ENCODE assay signal across 8 mouse cellular contexts in genomic region chr10:24493936-24494335, GRCm38 (mm10).
DNase-seq lines count a peak whose midpoint lies in the region; ATAC-seq and TF ChIP-seq lines count a peak whose summit lies in the region.

No protein-coding gene starts in this region.

- no peaks in the 10 kb centered on the region for H3K9me3 ChIP-seq in intestine, embryonic 14.5 days (ENCODE audit: control insufficient read depth, low read length)
- no peaks in the 10 kb centered on the region for H3K9me3 ChIP-seq in intestine, postnatal 0 days (ENCODE audit: control insufficient read depth)
- no peaks in the 10 kb centered on the region for H3K9me3 ChIP-seq in kidney, embryonic 14.5 days (ENCODE audit: control insufficient read depth, low read length)

- H3K4me1 ChIP-seq in intestine, embryonic 14.5 days (replicated peaks; ENCODE audit: control insufficient read depth, insufficient read depth, low read length): peaks cover 11% of the 10 kb centered on the region
- no peaks in the 10 kb centered on the region for H3K4me1 ChIP-seq in intestine, postnatal 0 days (replicated peaks; ENCODE audit: control insufficient read depth, insufficient read depth, low read length)
- no peaks in the 10 kb centered on the region for H3K4me1 ChIP-seq in kidney, embryonic 14.5 days (ENCODE audit: control insufficient read depth, insufficient read depth, low read length)

- peak overlapping the region; percentile 17 for H3K27ac ChIP-seq in intestine, embryonic 14.5 days (ENCODE audit: low read depth)
- H3K27ac ChIP-seq in intestine, postnatal 0 days (ENCODE audit: low read depth, low read length): no peak overlapping the region
- H3K27ac ChIP-seq in kidney, embryonic 14.5 days (ENCODE audit: low read depth, low read length): peak overlapping the region; percentile 49; the same call in 1 of the 2 replicates

- H3K9ac ChIP-seq in intestine, embryonic 14.5 days (ENCODE audit: low read length): no peak overlapping the region
- no peak overlapping the region for H3K9ac ChIP-seq in intestine, postnatal 0 days (ENCODE audit: low read depth, low read length)
- H3K9ac ChIP-seq in kidney, embryonic 14.5 days (ENCODE audit: low read depth, low read length): no peak overlapping the region

- no peak for ATAC-seq in intestine, embryonic 14.5 days (replicated peaks; ENCODE audit: low FRiP score, low TSS enrichment, low read depth)
- no peak for ATAC-seq in intestine, postnatal 0 days
- ATAC-seq in kidney, embryonic 14.5 days (ENCODE audit: low FRiP score, low TSS enrichment): no peak
- ATAC-seq in megakaryocyte progenitor cell, adult 5-6 weeks (replicated peaks; ENCODE audit: poor library complexity): peak; percentile 69

- TF ChIP-seq CTCF in intestine, postnatal 0 days (IDR thresholded peaks at IDR 0.05; ENCODE audit: low read depth): no peak

- no peaks in the 10 kb centered on the region for H3K36me3 ChIP-seq in intestine, embryonic 14.5 days (ENCODE audit: control insufficient read depth, insufficient read depth, low read length)
- no peaks in the 10 kb centered on the region for H3K36me3 ChIP-seq in intestine, postnatal 0 days (ENCODE audit: control insufficient read depth, insufficient read depth)
- no peaks in the 10 kb centered on the region for H3K36me3 ChIP-seq in kidney, embryonic 14.5 days (ENCODE audit: control insufficient read depth, insufficient read depth, low read length)

- H3K4me3 ChIP-seq in intestine, embryonic 14.5 days (ENCODE audit: low read depth, low read length): no peak overlapping the region
- no peak overlapping the region for H3K4me3 ChIP-seq in intestine, postnatal 0 days (ENCODE audit: low read depth, low read length)
- no peak overlapping the region for H3K4me3 ChIP-seq in kidney, embryonic 14.5 days (ENCODE audit: low read length)

- 25% methylated on average over 6 of the region's 6 CpGs for WGBS in intestine, embryonic 14.5 days
- WGBS in intestine, postnatal 0 days: 29% methylated on average over 6 of the region's 6 CpGs
- 58% methylated on average over 6 of the region's 6 CpGs for WGBS in kidney, embryonic 14.5 days

- peak; percentile 54 for DNase-seq in intestine, embryonic 14.5 days (ENCODE audit: low spot score)
- peak; percentile 19 for DNase-seq in gastrocnemius, postnatal 14 days
- no peak for DNase-seq in urinary bladder, adult 2 months (ENCODE audit: low spot score)
- no peak for DNase-seq in right cerebral cortex, postnatal 25 days
- no peak for DNase-seq in right cerebral cortex, postnatal 14 days

- no peaks in the 10 kb centered on the region for H3K27me3 ChIP-seq in intestine, embryonic 14.5 days (replicated peaks; ENCODE audit: control insufficient read depth, insufficient read depth, low read length)
- H3K27me3 ChIP-seq in intestine, postnatal 0 days (replicated peaks; ENCODE audit: control insufficient read depth, insufficient read depth, low read length): no peaks in the 10 kb centered on the region
- H3K27me3 ChIP-seq in kidney, embryonic 14.5 days (ENCODE audit: control insufficient read depth, insufficient read depth, low read length): no peaks in the 10 kb centered on the region

- intact Hi-C loops in gastrocnemius, postnatal 14 days (cut with DNase I; ENCODE audit: low total_unique reads): no loop called here

- no peak overlapping the region for H3K4me2 ChIP-seq in intestine, embryonic 14.5 days (ENCODE audit: low read length)
- H3K4me2 ChIP-seq in intestine, postnatal 0 days (replicated peaks; ENCODE audit: low read depth): no peak overlapping the region
- no peak overlapping the region for H3K4me2 ChIP-seq in kidney, embryonic 14.5 days (replicated peaks; ENCODE audit: low read depth, low read length)

Comparison
In these comparisons a context has a peak if more than half of its experiments do, and no peak if none do; other contexts are left out.
1. DNase-seq: peak in intestine, embryonic 14.5 days (single experiment) and gastrocnemius, postnatal 14 days (single experiment); none in urinary bladder, adult 2 months (single experiment), right cerebral cortex, postnatal 25 days (single experiment) and right cerebral cortex, postnatal 14 days (single experiment).